Mouse (Mus musculus) thymus, postnatal 4 days (tissue): ENCODE results near the gene Nbea.
"Not testable (repeated sequence)": the region's sequence is repeated elsewhere in the genome, so short reads cannot be mapped to it uniquely, and the experiment has no call there.

Experiments used
- DNase-seq: peaks from one replicate; pipeline ENCODE4 v3.0.0; 2021

Gene Nbea

GRCm38 (mm10) chr3:56018494-56018893, 165.0 kb downstream of the Nbea start:
- DNase-seq: no peak

GRCm38 (mm10) chr3:56011132-56011531, 172.4 kb downstream of the Nbea start:
- no peak for DNase-seq

- peak; percentile 12 for DNase-seq
These were observed 175.5 kb downstream of the Nbea start for GRCm38 (mm10) chr3:56007991-56008390.

- DNase-seq: no peak
These were observed 183.2 kb downstream of the Nbea start for GRCm38 (mm10) chr3:56000259-56000658.

GRCm38 (mm10) chr3:55978361-55978760, 205.1 kb downstream of the Nbea start:
- no peak for DNase-seq

- DNase-seq: not testable (repeated sequence)
These were observed 206.5 kb downstream of the Nbea start for GRCm38 (mm10) chr3:55976986-55977385.

GRCm38 (mm10) chr3:55965723-55966156, 217.8 kb downstream of the Nbea start:
- no peak for DNase-seq

- DNase-seq: no peak
These were observed 220.5 kb downstream of the Nbea start for GRCm38 (mm10) chr3:55963032-55963431.

- no peak for DNase-seq
These were observed 233.5 kb downstream of the Nbea start for GRCm38 (mm10) chr3:55949994-55950393.

- no peak for DNase-seq
These were observed 234.4 kb downstream of the Nbea start for GRCm38 (mm10) chr3:55949148-55949547.

- DNase-seq: no peak
These were observed 256.2 kb downstream of the Nbea start for GRCm38 (mm10) chr3:55927343-55927742.

GRCm38 (mm10) chr3:55909290-55909689, 274.2 kb downstream of the Nbea start:
- no peak for DNase-seq

- DNase-seq: no peak
These were observed 292.9 kb downstream of the Nbea start for GRCm38 (mm10) chr3:55890574-55890973.

GRCm38 (mm10) chr3:55889227-55889626, 294.3 kb downstream of the Nbea start:
- DNase-seq: no peak

- no peak for DNase-seq
These were observed 295.7 kb downstream of the Nbea start for GRCm38 (mm10) chr3:55887829-55888210.

GRCm38 (mm10) chr3:55887193-55887828, 296.2 kb downstream of the Nbea start:
- DNase-seq: no peak

- DNase-seq: no peak
These were observed 310.3 kb downstream of the Nbea start for GRCm38 (mm10) chr3:55872944-55873924.

GRCm38 (mm10) chr3:55852488-55852887, 331.0 kb downstream of the Nbea start:
- DNase-seq: no peak

GRCm38 (mm10) chr3:55847115-55847514, 336.4 kb downstream of the Nbea start:
- DNase-seq: no peak

- no peak for DNase-seq
These were observed 346.3 kb downstream of the Nbea start for GRCm38 (mm10) chr3:55837188-55837587.

- no peak for DNase-seq
These were observed 348.3 kb downstream of the Nbea start for GRCm38 (mm10) chr3:55835207-55835606.

- DNase-seq: no peak
These were observed 353.3 kb downstream of the Nbea start for GRCm38 (mm10) chr3:55830226-55830625.

GRCm38 (mm10) chr3:55828481-55829256, 354.8 kb downstream of the Nbea start:
- peak; percentile 7 for DNase-seq
